Mouse (Mus musculus) cerebellum, postnatal 36 days (tissue): ENCODE data around the gene Rai1.

Experiments
- DNase-seq, 2 experiments: peaks; one replicate each; pipeline ENCODE4 v3.0.0; 2021 to 2022; ENCODE audit warnings: mixed read lengths in 2 of 2

The Rai1 gene

GRCm38 (mm10) chr11:60168780-60169179 lies 64.0 kb downstream of the Rai1 start:
- DNase-seq: no peak

- no peak for DNase-seq
These were observed 67.3 kb downstream of the Rai1 start for GRCm38 (mm10) chr11:60172074-60172473.

- DNase-seq: no peak
These were observed 68.9 kb downstream of the Rai1 start for GRCm38 (mm10) chr11:60173606-60174184.

GRCm38 (mm10) chr11:60175371-60176181 lies 70.8 kb downstream of the Rai1 start:
- DNase-seq: peak; percentile 75 to 79

GRCm38 (mm10) chr11:60176182-60176974 lies 71.6 kb downstream of the Rai1 start:
- DNase-seq: peak; percentile 75 to 80

- DNase-seq: peak; percentile 48 to 54
These were observed 72.3 kb downstream of the Rai1 start for GRCm38 (mm10) chr11:60176975-60177657.

GRCm38 (mm10) chr11:60178005-60178404 lies 73.2 kb downstream of the Rai1 start:
- no peak for DNase-seq

GRCm38 (mm10) chr11:60178506-60178905 lies 73.7 kb downstream of the Rai1 start:
- peak; percentile 46 to 56 for DNase-seq

- DNase-seq: no peak
These were observed 77.4 kb downstream of the Rai1 start for GRCm38 (mm10) chr11:60182116-60182670.

GRCm38 (mm10) chr11:60182741-60183140 lies 77.9 kb downstream of the Rai1 start:
- no peak for DNase-seq

GRCm38 (mm10) chr11:60184346-60185325 lies 79.8 kb downstream of the Rai1 start:
- no peak for DNase-seq

- DNase-seq: peak in 1 of 2 experiments; percentile 61
These were observed 80.8 kb downstream of the Rai1 start for GRCm38 (mm10) chr11:60185396-60186231.

GRCm38 (mm10) chr11:60187070-60187469 lies 82.3 kb downstream of the Rai1 start:
- DNase-seq: no peak

GRCm38 (mm10) chr11:60188275-60188853 lies 83.6 kb downstream of the Rai1 start:
- DNase-seq: no peak

GRCm38 (mm10) chr11:60189501-60190040 lies 84.8 kb downstream of the Rai1 start:
- no peak for DNase-seq

- DNase-seq: no peak
These were observed 85.3 kb downstream of the Rai1 start for GRCm38 (mm10) chr11:60190055-60190641.

- no peak for DNase-seq
These were observed 87.7 kb downstream of the Rai1 start for GRCm38 (mm10) chr11:60192534-60192933.

GRCm38 (mm10) chr11:60193556-60193955 lies 88.7 kb downstream of the Rai1 start:
- peak in 1 of 2 experiments; percentile 45 for DNase-seq

GRCm38 (mm10) chr11:60195108-60195507 lies 90.3 kb downstream of the Rai1 start:
- DNase-seq: no peak
